Mouse (Mus musculus) adrenal gland, postnatal 25 days (tissue): ENCODE data around the gene Smim23. TPM values are rescaled to one million over a fixed set of nuclear protein-coding genes. Genes with fewer than 3 reads are reported as not detected.

Experiments used
- DNase-seq: peaks from one replicate; pipeline ENCODE4 v3.0.0; 2021; ENCODE audit warnings: mixed read lengths
- long read RNA-seq: library from polyadenylated mRNA; stranded (forward); transcript quantifications from one replicate; pipeline ENCODE4 v2.0.0, GENCODE M21; 2021
- total RNA-seq: library from RNA; stranded (reverse); gene quantifications from 2 replicates; pipeline ENCODE4 v1.2.3, GENCODE M21; 2021

The Smim23 gene
- not detected in 2 replicates for total RNA-seq
- long read RNA-seq, result 0 reads

GRCm38 (mm10) chr11:32824505-32824904, at the start of gene Smim23:
Smim23 (minus strand) TSS chr11:32824605.
- DNase-seq, result no peak

- no peak for DNase-seq
Measured at GRCm38 (mm10) chr11:32868619-32869383, 44.4 kb upstream of the Smim23 start.

GRCm38 (mm10) chr11:32864615-32865014, 40.2 kb upstream of the Smim23 start:
- DNase-seq, result no peak

GRCm38 (mm10) chr11:32857418-32857879, 33.0 kb upstream of the Smim23 start:
- DNase-seq, result peak; percentile 73

- peak; percentile 20 for DNase-seq
Measured at GRCm38 (mm10) chr11:32846682-32847222, 22.3 kb upstream of the Smim23 start.

- DNase-seq, result no peak
Measured at GRCm38 (mm10) chr11:32841169-32841568, 16.8 kb upstream of the Smim23 start.

GRCm38 (mm10) chr11:32840256-32840655, 15.9 kb upstream of the Smim23 start:
- DNase-seq, result no peak

- DNase-seq, result no peak
Measured at GRCm38 (mm10) chr11:32835022-32835421, 10.6 kb upstream of the Smim23 start.

GRCm38 (mm10) chr11:32834367-32834918, 10.0 kb upstream of the Smim23 start:
- no peak for DNase-seq

- no peak for DNase-seq
Measured at GRCm38 (mm10) chr11:32817566-32817965, 6.8 kb downstream of the Smim23 start.

GRCm38 (mm10) chr11:32814286-32814685, 10.1 kb downstream of the Smim23 start:
- no peak for DNase-seq

GRCm38 (mm10) chr11:32809091-32809490, 15.3 kb downstream of the Smim23 start:
- no peak for DNase-seq

- peak; percentile 47 for DNase-seq
Measured at GRCm38 (mm10) chr11:32805958-32806357, 18.4 kb downstream of the Smim23 start.

- peak; percentile 8 for DNase-seq
Measured at GRCm38 (mm10) chr11:32803658-32804057, 20.7 kb downstream of the Smim23 start.

- DNase-seq, result no peak
Measured at GRCm38 (mm10) chr11:32801715-32802114, 22.7 kb downstream of the Smim23 start.

GRCm38 (mm10) chr11:32800929-32801375, 23.5 kb downstream of the Smim23 start:
- DNase-seq, result no peak

GRCm38 (mm10) chr11:32798445-32798844, 26.0 kb downstream of the Smim23 start:
- DNase-seq, result no peak

GRCm38 (mm10) chr11:32794759-32795445, 29.5 kb downstream of the Smim23 start:
- no peak for DNase-seq

GRCm38 (mm10) chr11:32786201-32786600, 38.2 kb downstream of the Smim23 start:
- DNase-seq, result no peak

GRCm38 (mm10) chr11:32785591-32786147, 38.7 kb downstream of the Smim23 start:
- no peak for DNase-seq

GRCm38 (mm10) chr11:32782724-32783123, 41.7 kb downstream of the Smim23 start:
- DNase-seq, result no peak

- no peak for DNase-seq
Measured at GRCm38 (mm10) chr11:32781633-32782404, 42.6 kb downstream of the Smim23 start.
